Mouse (Mus musculus) kidney, postnatal 0 days (tissue): ENCODE measurements at regions not wholly inside any gene's neighbourhood (a gene's known extent, or its start where the extent isn't known, plus 50 kb on each side); places are given as distances from the start of the nearest gene placed in this dataset.

ENCODE experiments used
- ATAC-seq: fragments of 200-750 bp; cut with Nextera tagmentation; replicated peaks from 2 replicates; pipeline ENCODE4 v1.8.0; 2017; ENCODE audit warnings: low read depth, moderate number of reproducible peaks, moderate TSS enrichment, moderate library complexity; ENCODE audit not compliant: low FRiP score
- DNase-seq: peaks from one replicate; pipeline ENCODE4 v3.0.0-alpha.2; 2016; ENCODE audit warnings: low spot score
- H3K27ac ChIP-seq: fragments of 300-500 bp; sonication (generic); 2 replicates; pipeline ENCODE4 v1.5.1; 2014; ENCODE audit warnings: mild to moderate bottlenecking
- H3K27me3 ChIP-seq: fragments of 300-500 bp; sonication (generic); 2 replicates; pipeline ENCODE4 v1.6.1; 2014; ENCODE audit warnings: low read length, mixed read lengths; ENCODE audit not compliant: insufficient read depth
- H3K36me3 ChIP-seq: fragments of 300-500 bp; sonication (generic); 2 replicates; pipeline ENCODE4 v1.6.1; 2014; ENCODE audit warnings: low read length, mixed read lengths; ENCODE audit not compliant: insufficient read depth
- H3K4me1 ChIP-seq: fragments of 300-500 bp; sonication (generic); replicated peaks from 2 replicates; pipeline ENCODE4 v1.6.1; 2014; ENCODE audit warnings: antibody characterized with exemption, low read length, mixed read lengths; ENCODE audit not compliant: insufficient read depth
- H3K4me2 ChIP-seq: fragments of 300-500 bp; sonication (generic); 2 replicates; pipeline ENCODE4 v1.6.1; 2014; ENCODE audit warnings: mild to moderate bottlenecking, low read length, moderate library complexity, mixed read lengths
- H3K4me3 ChIP-seq: fragments of 300-500 bp; sonication (generic); replicated peaks from 2 replicates; pipeline ENCODE4 v1.5.1; 2014; ENCODE audit warnings: low read depth, low read length
- H3K9ac ChIP-seq: fragments of 300-500 bp; sonication (generic); 2 replicates; pipeline ENCODE4 v1.6.1; 2014; ENCODE audit warnings: low read depth, low read length
- H3K9me3 ChIP-seq: fragments of 300-500 bp; sonication (generic); replicated peaks from 2 replicates; pipeline ENCODE4 v1.6.1; 2016; ENCODE audit warnings: low read length, inconsistent platforms, mixed read lengths
- CTCF ChIP-seq: IDR thresholded peaks from 2 replicates; pipeline ENCODE4 v1.5.1; 2016; ENCODE audit warnings: antibody characterized with exemption, low read depth, mild to moderate bottlenecking, moderate library complexity
- WGBS: fragments of 180-500 bp; shearing (Covaris S2); extraction: QIAGEN DNeasy Blood & Tissue Kit; methylation state at CpG from one replicate; pipeline ENCODE4 v1.1.7; 2014; 5-methylcytosine and 5-hydroxymethylcytosine counted together

GRCm38 (mm10) chr1:141716953-141717352 lies 1471.0 kb downstream of the Kcnt2 start:
- ATAC-seq = no peak
- H3K4me1 ChIP-seq = no peaks in the 10 kb centered on the region
- H3K27ac ChIP-seq = no peak overlapping the region
- no peaks in the 10 kb centered on the region for H3K36me3 ChIP-seq
- no peaks in the 10 kb centered on the region for H3K9me3 ChIP-seq
- no peak overlapping the region for H3K4me3 ChIP-seq
- H3K27me3 ChIP-seq = no peaks in the 10 kb centered on the region
- no peak for TF ChIP-seq CTCF
- H3K4me2 ChIP-seq = no peak overlapping the region
- no peak for DNase-seq
- H3K9ac ChIP-seq = no peak overlapping the region

GRCm38 (mm10) chr1:141717510-141717909 lies 1471.6 kb downstream of the Kcnt2 start:
- 48% methylated on average over 6 of the region's 6 CpGs for WGBS
- Histone ChIP-seq H3K27ac (no peak overlapping the region), H3K27me3 (no peaks in the 10 kb centered on the region), H3K9ac (no peak overlapping the region), H3K4me3 (no peak overlapping the region), H3K9me3 (no peaks in the 10 kb centered on the region), H3K36me3 (no peaks in the 10 kb centered on the region), H3K4me2 (no peak overlapping the region), H3K4me1 (no peaks in the 10 kb centered on the region)
- DNase-seq (no peak), ATAC-seq (no peak)
- no peak for TF ChIP-seq CTCF

GRCm38 (mm10) chr1:141741299-141741698 lies 1495.3 kb downstream of the Kcnt2 start:
- no peaks in the 10 kb centered on the region for H3K9me3 ChIP-seq
- no peak overlapping the region for H3K4me3 ChIP-seq
- no peaks in the 10 kb centered on the region for H3K36me3 ChIP-seq
- DNase-seq = no peak
- H3K4me1 ChIP-seq = no peaks in the 10 kb centered on the region
- H3K9ac ChIP-seq = no peak overlapping the region
- no peak overlapping the region for H3K27ac ChIP-seq
- ATAC-seq = no peak
- H3K27me3 ChIP-seq = no peaks in the 10 kb centered on the region
- TF ChIP-seq CTCF = no peak
- no peak overlapping the region for H3K4me2 ChIP-seq

GRCm38 (mm10) chr1:141776059-141776458 lies 1530.1 kb downstream of the Kcnt2 start:
- no peak for TF ChIP-seq CTCF
- ATAC-seq (no peak), DNase-seq (no peak)
- no peaks in the 10 kb centered on the region for H3K27me3 ChIP-seq
- H3K4me3 ChIP-seq = no peak overlapping the region
- H3K9me3 ChIP-seq = no peaks in the 10 kb centered on the region
- H3K4me2 ChIP-seq = no peak overlapping the region
- no peak overlapping the region for H3K27ac ChIP-seq
- no peaks in the 10 kb centered on the region for H3K36me3 ChIP-seq
- no peaks in the 10 kb centered on the region for H3K4me1 ChIP-seq
- no peak overlapping the region for H3K9ac ChIP-seq
- 78% methylated on average over 1 of the region's 1 CpGs for WGBS

- Histone ChIP-seq H3K9me3 (no peaks in the 10 kb centered on the region), H3K9ac (no peak overlapping the region), H3K4me1 (no peaks in the 10 kb centered on the region), H3K4me2 (no peak overlapping the region), H3K4me3 (no peak overlapping the region), H3K27me3 (no peaks in the 10 kb centered on the region), H3K27ac (no peak overlapping the region), H3K36me3 (no peaks in the 10 kb centered on the region)
- DNase-seq (no peak), ATAC-seq (no peak)
- WGBS = 71% methylated on average over 1 of the region's 1 CpGs
- TF ChIP-seq CTCF = no peak
Observed at GRCm38 (mm10) chr1:141783367-141783766, 1537.4 kb downstream of the Kcnt2 start.

- Histone ChIP-seq H3K4me3 (no peak overlapping the region), H3K4me2 (no peak overlapping the region), H3K9me3 (no peaks in the 10 kb centered on the region), H3K36me3 (no peaks in the 10 kb centered on the region), H3K27ac (no peak overlapping the region), H3K27me3 (no peaks in the 10 kb centered on the region), H3K4me1 (no peaks in the 10 kb centered on the region), H3K9ac (no peak overlapping the region)
- no peak for DNase-seq
- WGBS = 81% methylated on average over 1 of the region's 1 CpGs
- no peak for TF ChIP-seq CTCF
- no peak for ATAC-seq
Observed at GRCm38 (mm10) chr1:141813315-141814158, 1567.6 kb downstream of the Kcnt2 start.

- H3K4me1 ChIP-seq = no peaks in the 10 kb centered on the region
- no peaks in the 10 kb centered on the region for H3K36me3 ChIP-seq
- ATAC-seq = no peak
- no peak overlapping the region for H3K4me2 ChIP-seq
- no peaks in the 10 kb centered on the region for H3K9me3 ChIP-seq
- TF ChIP-seq CTCF = no peak
- H3K27ac ChIP-seq = no peak overlapping the region
- no peak overlapping the region for H3K9ac ChIP-seq
- no peak overlapping the region for H3K4me3 ChIP-seq
- no peak for DNase-seq
- H3K27me3 ChIP-seq = no peaks in the 10 kb centered on the region
Observed at GRCm38 (mm10) chr1:141831444-141831843, 1585.5 kb downstream of the Kcnt2 start.
